Mouse (Mus musculus): ENCODE measurements at regions not wholly inside any gene's neighbourhood (a gene's known extent, or its start where the extent isn't known, plus 50 kb on each side); places are given as distances from the start of the nearest gene placed in this dataset.

DNA sequence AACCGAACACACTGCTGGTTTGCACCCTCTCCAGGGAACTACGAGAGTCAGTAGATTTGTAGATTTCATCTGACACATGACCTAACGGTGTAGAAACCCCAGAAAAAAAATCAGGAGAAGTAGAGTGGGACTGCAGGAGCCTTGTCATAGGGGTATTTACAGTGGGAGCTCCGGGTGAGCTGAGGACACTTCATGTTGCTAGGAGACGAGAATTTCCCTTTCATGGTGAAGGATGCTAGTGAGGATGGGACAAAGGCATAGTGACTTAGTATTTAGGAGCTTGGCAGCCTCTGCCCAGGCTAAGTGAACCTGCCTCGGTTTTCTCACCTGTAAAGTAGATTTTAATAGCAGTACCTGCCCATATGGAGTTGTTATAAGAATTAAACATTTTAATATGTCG lies 52.8 kb upstream of the Epha4 start:
- DNase-seq (ENCODE audit: low read depth, low spot score) = no peak

Measured in ZHBTc4 (cell line).